Mouse (Mus musculus): ENCODE measurements around the gene Katnbl1. TPM values are rescaled to one million over a fixed set of nuclear protein-coding genes. Genes with fewer than 3 reads are reported as not detected.

Katnbl1 gene
- 0.86 and 2.4 TPM in 2 replicates for polyA plus RNA-seq (2012; rRNA removed; ENCODE audit: low replicate concordance)

DNA sequence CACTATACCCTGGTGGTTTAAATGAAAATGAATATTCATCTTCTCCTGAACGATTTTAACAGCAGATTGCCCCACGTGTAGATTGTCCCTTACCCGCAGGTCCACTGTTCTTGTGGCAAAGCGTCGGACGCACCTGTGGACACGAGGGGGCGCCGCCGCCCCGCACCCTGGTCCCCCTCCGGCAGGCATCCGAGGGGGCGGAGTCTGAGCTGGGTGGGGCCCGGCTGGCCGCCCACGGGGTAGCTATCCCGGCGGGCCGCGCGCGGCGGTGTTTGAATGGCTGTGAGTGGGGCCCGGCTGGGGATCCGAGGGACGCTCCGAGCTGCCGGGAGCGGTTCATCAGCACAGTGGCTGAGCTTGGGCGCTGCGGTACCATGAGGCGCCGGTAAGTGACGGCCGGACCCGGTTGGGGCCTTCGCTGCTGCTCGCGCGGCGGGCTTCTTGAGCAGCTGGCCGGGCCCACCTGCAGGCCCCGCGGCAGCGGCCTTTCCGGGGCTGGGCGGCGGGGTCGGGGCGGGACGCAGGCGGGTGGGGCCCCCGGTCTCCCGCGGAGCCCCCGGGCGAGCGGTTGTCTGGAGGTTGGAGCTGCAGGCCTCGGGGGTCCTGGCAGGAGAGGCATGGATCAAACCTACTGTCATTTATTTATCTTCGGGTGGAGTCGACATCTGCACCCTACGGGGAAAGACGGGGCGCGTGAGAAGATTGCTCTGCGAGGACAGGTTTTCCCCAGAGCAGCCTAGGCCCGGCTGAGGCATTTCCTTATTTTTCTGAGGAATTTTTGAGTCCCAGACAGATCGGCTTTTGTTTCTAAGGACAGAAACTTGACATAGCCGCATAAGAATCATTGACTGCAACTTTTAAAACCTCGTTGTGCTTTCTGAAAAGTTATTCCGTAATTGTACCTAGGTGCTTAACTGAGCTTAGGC, at the start of gene Katnbl1:
Gene Katnbl1, plus strand, starts transcription at position 239 of the 926 bp plus-strand sequence.

DNA sequence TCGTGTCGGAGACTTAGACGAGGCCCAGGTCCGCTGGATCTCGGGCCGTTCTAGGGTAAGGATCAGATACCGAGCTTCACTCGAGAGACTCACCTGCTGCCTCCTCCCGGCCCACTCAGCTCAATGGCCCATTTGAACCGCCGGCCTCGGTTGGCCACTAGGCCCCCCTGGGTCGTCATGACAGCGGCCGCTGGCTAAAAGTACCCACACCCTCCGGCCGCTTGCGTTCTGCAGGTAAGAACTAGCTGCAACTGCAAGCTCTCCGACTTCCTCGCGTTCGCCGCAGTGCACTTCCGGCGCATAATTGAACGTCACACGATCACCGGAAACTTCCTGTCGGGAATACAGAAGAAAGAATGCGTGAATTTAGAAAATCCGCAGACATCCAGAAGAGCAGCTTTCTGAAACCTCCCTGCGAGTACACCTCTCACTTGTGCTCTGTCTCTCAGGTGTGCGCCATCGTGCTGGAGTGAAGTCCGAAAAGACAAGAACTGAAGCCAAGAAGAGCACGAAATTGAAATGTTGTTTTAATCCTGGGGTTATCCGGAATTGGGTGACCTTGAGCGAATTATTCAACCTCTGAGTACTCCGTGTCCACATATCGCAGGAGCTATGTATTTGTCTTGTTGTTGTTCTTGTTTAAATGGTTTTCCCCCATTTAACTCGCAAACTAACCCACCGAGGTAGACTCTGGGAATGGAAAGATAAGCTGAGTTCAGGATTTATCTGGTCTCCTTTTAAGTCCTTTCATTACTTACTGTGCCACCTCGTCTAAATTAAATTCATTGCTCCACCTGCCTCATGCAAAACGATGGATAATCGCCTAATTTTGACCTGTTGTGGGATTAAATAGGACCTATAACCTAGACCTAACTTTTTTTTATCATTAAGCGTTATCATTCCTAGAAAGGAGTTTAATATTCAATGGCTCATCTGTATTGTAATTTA, 11.0 kb upstream of the Katnbl1 start, which contains the start of gene Emc4:
Gene Emc4, minus strand, starts transcription at position 302 of the 948 bp plus-strand sequence.

DNA sequence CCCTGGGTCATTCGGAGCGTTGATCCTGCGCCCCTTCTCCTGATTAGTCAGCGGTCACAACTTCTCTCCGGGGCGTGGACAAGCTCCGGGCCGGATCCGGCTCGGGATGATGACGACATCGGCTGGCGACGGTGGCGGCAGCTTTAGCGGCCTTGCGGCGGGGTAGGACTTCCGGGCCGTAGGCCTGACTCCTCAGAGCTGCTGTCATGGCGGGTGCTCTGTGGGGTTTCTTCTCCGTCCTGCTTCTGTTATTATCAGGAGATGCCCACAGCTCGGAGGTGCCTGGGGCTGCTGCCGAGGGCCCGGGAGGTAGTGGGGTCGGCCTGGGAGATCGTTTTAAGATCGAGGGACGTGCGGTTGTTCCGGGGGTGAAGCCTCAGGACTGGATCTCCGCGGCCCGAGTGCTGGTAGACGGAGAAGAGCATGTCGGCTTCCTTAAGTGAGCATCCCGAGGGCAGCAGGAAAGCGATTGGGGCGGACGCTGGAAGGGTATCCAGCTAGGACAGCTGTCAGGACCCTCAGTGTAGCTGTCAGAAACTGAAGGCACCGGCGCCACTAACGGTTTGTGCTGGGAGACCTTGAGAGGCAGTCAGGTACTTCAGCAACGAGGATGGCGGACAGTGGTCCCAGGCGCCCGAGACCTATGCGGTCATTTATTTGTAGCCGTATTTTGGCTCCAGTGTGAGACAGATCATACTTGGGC, 76.0 kb downstream of the Katnbl1 start, which contains the start of gene Emc7:
Gene Emc7, plus strand, starts transcription at position 136 of the 703 bp plus-strand sequence.

Other genes with a start within 250 kb of the Katnbl1 start
- not detected in 2 replicates for gene Olfr1316, start 244.2 kb upstream of the Katnbl1 start, polyA plus RNA-seq (2012; rRNA removed; ENCODE audit: low replicate concordance)
- gene Olfr1317, start 238.9 kb upstream of the Katnbl1 start, polyA plus RNA-seq (2012; rRNA removed; ENCODE audit: low replicate concordance): not detected in 2 replicates
- not detected in 2 replicates for gene Olfr1318, start 225.0 kb upstream of the Katnbl1 start, polyA plus RNA-seq (2012; rRNA removed; ENCODE audit: low replicate concordance)
- gene Lpcat4, start 139.7 kb upstream of the Katnbl1 start, polyA plus RNA-seq (2012; rRNA removed; ENCODE audit: low replicate concordance): 36.0 and 94.5 TPM in 2 replicates
- not detected in 2 replicates for gene Nutm1, start 119.9 kb upstream of the Katnbl1 start, polyA plus RNA-seq (2012; rRNA removed; ENCODE audit: low replicate concordance)
- gene Nop10, start 117.3 kb upstream of the Katnbl1 start, polyA plus RNA-seq (2012; rRNA removed; ENCODE audit: low replicate concordance): 62.3 and 132 TPM in 2 replicates
- gene Slc12a6, start 113.4 kb upstream of the Katnbl1 start, polyA plus RNA-seq (2012; rRNA removed; ENCODE audit: low replicate concordance): 35.2 and 45.7 TPM in 2 replicates
- not detected in 2 replicates for gene Gm21985, start 112.9 kb upstream of the Katnbl1 start, polyA plus RNA-seq (2012; rRNA removed; ENCODE audit: low replicate concordance)
- 67.8 and 129 TPM in 2 replicates for gene Emc4, start 11.2 kb upstream of the Katnbl1 start, polyA plus RNA-seq (2012; rRNA removed; ENCODE audit: low replicate concordance)
- 4.1 and 7.3 TPM in 2 replicates for gene Emc7, start 75.8 kb downstream of the Katnbl1 start, polyA plus RNA-seq (2012; rRNA removed; ENCODE audit: low replicate concordance)
- gene Chrm5, start 101.6 kb downstream of the Katnbl1 start, polyA plus RNA-seq (2012; rRNA removed; ENCODE audit: low replicate concordance): not detected in 2 replicates
- 1.6 and 8.7 TPM in 2 replicates for gene Aven, start 113.8 kb downstream of the Katnbl1 start, polyA plus RNA-seq (2012; rRNA removed; ENCODE audit: low replicate concordance)